Mouse (Mus musculus) adrenal gland, adult (tissue): ENCODE data around the gene Doc2g.

Experiments used
- DNase-seq, 2 experiments: peaks; one replicate each; pipeline ENCODE4 v3.0.0; 2022 to 2023; ENCODE audit warnings: low spot score in 1 of 2; ENCODE audit not compliant: inconsistent age in 2 of 2

The Doc2g gene

DNA sequence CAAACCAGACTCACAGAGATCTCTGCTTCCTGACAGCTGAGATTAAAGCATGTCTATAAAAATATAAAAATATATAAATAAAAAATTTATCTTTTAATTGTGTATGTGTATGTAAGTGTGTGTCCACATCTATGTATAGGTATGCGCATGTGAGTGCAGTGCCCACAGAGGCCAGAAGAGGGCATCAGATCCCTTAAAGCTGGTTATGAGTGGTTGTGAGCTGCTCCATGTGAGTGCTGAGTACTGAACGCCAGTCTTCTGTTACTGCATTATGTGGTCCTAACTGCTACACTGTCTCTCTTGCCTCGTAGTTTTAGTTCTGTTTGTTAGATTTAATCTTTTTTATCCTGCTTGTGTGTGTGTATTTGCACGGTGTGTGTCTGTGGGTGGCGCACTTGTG, 47.9 kb downstream of the Doc2g start:
- DNase-seq, result peak in 1 of 2 experiments; percentile 33

DNA sequence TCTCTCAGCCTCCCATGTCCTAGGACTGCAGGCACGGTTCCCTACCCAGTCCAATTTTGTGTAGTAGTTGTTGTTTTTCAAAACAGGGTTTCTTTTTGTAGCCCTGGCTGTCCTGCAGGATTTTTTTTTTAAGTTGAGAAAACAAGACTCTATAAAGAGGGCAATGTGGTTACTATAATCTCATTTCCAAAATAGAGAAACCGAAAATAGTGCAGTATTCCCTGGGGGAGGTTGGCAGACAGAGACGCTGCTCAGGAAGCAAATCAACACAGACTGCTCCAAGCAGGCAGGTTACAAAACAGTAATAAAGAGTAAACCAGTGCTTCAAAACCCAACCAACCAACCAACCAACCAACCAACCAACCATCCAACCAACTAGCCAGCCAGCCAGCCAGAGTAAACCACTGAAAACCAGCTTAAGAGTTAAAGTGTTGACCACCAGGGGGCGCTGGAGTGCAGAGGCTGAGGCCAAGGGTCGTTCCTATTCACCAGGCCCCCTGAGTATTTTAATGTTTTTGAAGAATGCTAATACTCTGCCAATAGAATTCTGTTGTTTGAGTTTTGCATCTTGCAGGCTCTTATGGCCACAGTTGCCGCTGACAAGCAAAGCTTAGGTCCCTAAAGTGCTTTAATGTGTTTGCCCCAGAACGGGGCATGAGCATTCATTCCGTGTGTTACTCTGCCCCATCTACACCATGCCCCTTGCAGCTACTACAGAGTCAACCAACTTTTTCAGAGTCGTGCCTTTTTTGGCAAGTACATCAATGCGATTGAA, 48.8 kb downstream of the Doc2g start:
- peak; percentile 42 to 86 for DNase-seq

DNA sequence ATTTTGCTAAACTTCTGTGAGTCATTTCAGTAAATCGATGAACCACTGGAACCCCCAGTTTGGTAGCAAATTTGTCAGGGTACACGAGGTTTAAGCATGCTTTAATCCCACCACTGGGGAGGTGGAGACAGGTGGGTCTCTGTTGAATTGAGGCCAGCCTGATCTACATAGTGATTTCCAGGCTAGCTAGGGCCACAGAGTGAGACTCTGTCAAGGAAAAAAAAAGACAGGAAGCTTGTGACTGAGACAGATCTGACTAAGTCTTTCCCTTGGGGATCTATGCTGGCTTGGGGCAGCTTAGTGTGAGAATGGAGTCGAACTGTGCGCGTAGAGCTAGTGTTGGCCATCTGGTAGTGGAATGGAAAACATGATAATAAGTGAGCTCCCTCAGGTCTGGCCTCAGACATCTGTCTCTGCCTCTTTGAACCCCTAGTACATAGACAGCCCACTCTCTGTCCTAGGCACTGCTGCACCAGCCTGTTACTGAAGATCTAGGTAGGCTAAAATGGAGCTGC, 49.5 kb downstream of the Doc2g start:
- peak in 1 of 2 experiments; percentile 47 for DNase-seq

DNA sequence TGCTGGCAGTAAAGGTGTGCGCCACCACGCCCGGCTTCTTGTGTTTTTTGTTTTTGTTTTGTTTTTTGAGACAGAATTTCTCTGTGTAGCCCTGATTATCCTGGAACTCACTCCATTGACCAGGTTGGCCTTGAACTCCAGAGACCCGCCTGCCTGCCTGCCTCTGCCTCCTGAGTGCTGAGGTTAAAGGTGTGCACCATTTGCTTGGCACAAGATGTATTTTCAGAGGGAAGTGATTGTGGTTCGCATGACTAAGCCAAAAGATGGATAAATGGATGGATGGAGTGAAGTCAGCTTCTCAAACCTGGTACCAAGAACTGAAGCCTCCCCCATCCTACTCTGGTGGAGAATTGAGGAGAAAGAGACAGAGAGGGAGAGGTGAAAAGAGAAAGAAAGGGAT, 51.5 kb downstream of the Doc2g start:
- no peak for DNase-seq

DNA sequence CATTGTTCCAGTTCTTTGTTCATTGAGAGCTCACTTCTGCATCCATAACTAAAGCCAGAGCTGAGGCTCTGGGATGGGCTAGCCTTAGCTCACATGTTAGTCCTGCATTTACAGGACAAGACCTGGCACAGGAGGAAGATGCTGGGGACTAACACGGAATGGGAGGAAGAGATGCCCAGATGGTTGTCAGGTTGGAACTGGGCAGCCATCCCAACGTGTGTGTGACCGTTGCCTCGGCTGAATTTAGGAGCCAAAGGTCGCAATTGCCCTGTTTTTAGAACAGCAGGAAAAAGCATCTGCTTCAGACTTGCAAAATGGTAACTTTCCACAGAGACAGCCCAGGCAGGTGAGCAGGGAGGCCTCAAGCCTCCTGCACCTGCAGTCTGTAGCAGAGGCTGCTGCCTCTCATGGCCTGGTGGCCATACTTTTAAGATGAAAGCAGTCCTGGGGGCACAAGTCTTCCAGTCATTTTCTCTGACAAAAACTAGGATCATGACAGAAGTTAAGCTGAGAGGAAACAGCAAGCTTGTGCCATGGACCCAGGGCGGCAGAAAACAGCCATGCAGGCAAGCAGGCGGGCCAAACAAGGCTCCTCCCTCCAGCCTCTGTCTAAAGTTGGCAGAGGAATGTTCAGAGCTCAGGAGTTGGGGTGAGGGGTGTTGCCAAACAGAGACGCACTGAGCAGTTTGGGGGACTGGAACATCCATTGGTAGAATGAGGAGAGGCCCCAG, 52.3 kb downstream of the Doc2g start:
- DNase-seq, result no peak

DNA sequence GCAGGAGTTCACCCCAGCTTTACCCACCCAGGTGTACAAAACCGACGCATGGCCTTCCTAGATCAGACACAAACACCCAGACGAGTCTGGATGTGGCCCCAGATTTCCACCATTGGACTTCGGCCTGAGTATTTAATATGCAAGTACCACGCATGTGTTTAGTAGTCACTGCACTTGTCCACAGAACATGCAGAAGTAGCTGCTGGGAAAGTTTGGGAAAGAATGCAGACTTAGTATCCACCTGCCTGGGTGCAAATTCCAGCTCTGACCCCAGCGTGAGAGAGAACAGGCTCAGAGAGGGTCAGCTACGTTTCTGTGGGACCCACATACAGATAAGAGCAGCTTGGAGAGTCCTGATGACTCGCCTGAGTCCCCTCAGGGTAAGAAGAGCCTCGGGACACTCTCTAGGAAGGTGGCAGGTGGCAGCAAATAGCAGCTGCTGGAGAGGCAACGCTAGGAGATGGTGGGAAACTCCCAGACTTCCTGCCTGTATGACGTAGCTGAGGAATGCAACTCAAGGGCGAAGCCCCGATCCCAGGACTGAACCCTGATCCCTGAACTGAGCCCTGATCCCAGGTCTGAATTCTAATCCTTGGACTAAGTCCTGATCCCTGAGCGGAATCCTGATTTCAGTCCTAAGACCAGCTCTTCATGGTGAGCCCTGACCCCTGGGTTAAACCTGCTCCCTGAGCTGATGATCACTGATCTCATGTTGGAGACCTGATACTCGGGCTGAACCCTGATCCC, 53.0 kb downstream of the Doc2g start:
- DNase-seq, result no peak
